Mouse (Mus musculus) G1E (cell line): ENCODE measurements around the gene Epb41l5.

ENCODE experiments used
- CTCF ChIP-seq: IDR thresholded peaks from 2 replicates; pipeline ENCODE4 v1.5.1; 2012; ENCODE audit warnings: low read depth, low read length, inconsistent platforms, mixed read lengths
- GATA1 ChIP-seq: IDR thresholded peaks from 2 replicates; pipeline ENCODE4 v1.6.1; 2012; ENCODE audit warnings: borderline replicate concordance, low read length, inconsistent platforms, mixed read lengths
- GATA2 ChIP-seq: IDR thresholded peaks from 2 replicates; pipeline ENCODE4 v1.6.1; 2012; ENCODE audit warnings: low read depth, low read length, inconsistent platforms, borderline replicate concordance
- TAL1 ChIP-seq: conservative IDR thresholded peaks from 2 replicates; pipeline ENCODE4 v1.6.1; 2012; ENCODE audit warnings: low read depth, low read length, inconsistent platforms, mixed read lengths

- no peak for TF ChIP-seq CTCF
- TF ChIP-seq GATA1 = no peak
- no peak for TF ChIP-seq TAL1
- TF ChIP-seq GATA2 = no peak
These were observed 49.9 kb downstream of the Epb41l5 start for GRCm38 (mm10) chr1:119598855-119599254.
